Mouse (Mus musculus): ENCODE results near the gene Olfr986.

DNA sequence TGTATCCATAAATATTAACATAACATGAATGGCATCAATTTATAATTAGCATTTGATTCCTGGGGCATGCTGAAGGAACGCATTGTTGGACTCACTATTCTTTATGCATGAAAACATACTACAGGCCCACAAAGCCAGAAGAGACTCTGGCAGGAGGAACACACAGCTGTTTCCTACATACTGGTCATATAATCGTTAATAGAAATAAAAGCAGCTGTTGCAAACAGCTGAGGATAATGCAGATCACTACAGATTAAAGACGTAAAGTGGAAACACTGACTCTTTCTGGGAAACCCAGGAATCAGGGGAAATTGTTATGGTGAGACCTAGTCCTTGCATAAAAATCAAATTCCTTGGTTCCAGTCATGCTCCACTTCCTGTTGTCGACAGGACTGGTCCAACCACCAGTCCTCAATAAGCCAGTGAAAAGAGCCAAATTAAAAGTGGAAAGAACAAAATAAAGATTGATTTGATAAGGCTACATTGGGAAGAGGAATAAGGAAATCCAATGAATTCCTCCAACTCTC, 25.5 kb upstream of the Olfr986 start:
- TF ChIP-seq CTCF (IDR thresholded peaks at IDR 0.05; ENCODE audit: low read depth, low read length) (no peak), GATA1 (IDR thresholded peaks at IDR 0.05; ENCODE audit: borderline replicate concordance, low read length) (no peak), TAL1 (conservative IDR thresholded peaks at IDR 0.05; ENCODE audit: low read depth, low read length) (no peak), GATA2 (IDR thresholded peaks at IDR 0.05; ENCODE audit: borderline replicate concordance, low read depth, low read length) (no peak), POLR2AphosphoS5 (IDR thresholded peaks at IDR 0.05; ENCODE audit: insufficient replicate concordance, low read depth, low read length) (no peak)
